Mouse (Mus musculus) heart, embryonic 14.5 days (tissue): ENCODE measurements around the gene Klhdc7a. TPM values are rescaled to one million over a fixed set of nuclear protein-coding genes. Genes with fewer than 3 reads are reported as not detected.
A peak's percentile ranks its signal among the peaks of the same experiment; 100 is the strongest.

ENCODE experiments used
- ATAC-seq: fragments of 200-750 bp; cut with Nextera tagmentation; 2 replicates; pipeline ENCODE4 v1.8.0; 2017; ENCODE audit warnings: low read depth, moderate TSS enrichment; ENCODE audit not compliant: insufficient number of reproducible peaks, insufficient read depth, low FRiP score
- H3K27ac ChIP-seq, 2 experiments: fragments of 200-500 bp in 1 of 2; fragments of 300-500 bp in 1 of 2; sonication (generic) in 1 of 2; replicated peaks in 1 of 2; 2 replicates each; pipeline ENCODE4 v1.5.1; 2012 to 2014; ENCODE audit warnings: low read depth in 2 of 2, low read length in 2 of 2, control low read depth in 1 of 2, mild to moderate bottlenecking in 1 of 2, mixed read lengths in 1 of 2; ENCODE audit not compliant: control insufficient read depth in 1 of 2, insufficient read depth in 1 of 2
- H3K27me3 ChIP-seq: fragments of 300-500 bp; sonication (generic); 2 replicates; pipeline ENCODE4 v1.6.1; 2014; ENCODE audit warnings: mild to moderate bottlenecking, low read length, control low read depth; ENCODE audit not compliant: control insufficient read depth, insufficient read depth
- H3K36me3 ChIP-seq: fragments of 300-500 bp; sonication (generic); 2 replicates; pipeline ENCODE4 v1.6.1; 2014; ENCODE audit warnings: mild to moderate bottlenecking, control low read depth, low read length, mixed read lengths; ENCODE audit not compliant: control insufficient read depth, insufficient read depth
- H3K4me1 ChIP-seq, 2 experiments: fragments of 200-500 bp in 1 of 2; fragments of 300-500 bp in 1 of 2; sonication (generic) in 1 of 2; 2 replicates each; pipeline ENCODE4 v1.6.1; 2012 to 2014; ENCODE audit warnings: low read length in 2 of 2, control low read depth in 1 of 2, mixed read lengths in 1 of 2; ENCODE audit not compliant: control insufficient read depth in 2 of 2, insufficient read depth in 2 of 2
- H3K4me2 ChIP-seq: fragments of 300-500 bp; sonication (generic); 2 replicates; pipeline ENCODE4 v1.6.1; 2014; ENCODE audit warnings: mild to moderate bottlenecking, low read length
- H3K4me3 ChIP-seq, 2 experiments: fragments of 200-500 bp in 1 of 2; fragments of 300-500 bp in 1 of 2; sonication (generic) in 1 of 2; 2 replicates each; pipeline ENCODE4 v1.5.1; 2012 to 2014; ENCODE audit warnings: low read length in 2 of 2, mild to moderate bottlenecking in 2 of 2, control low read depth in 1 of 2, low read depth in 1 of 2, moderate library complexity in 1 of 2; ENCODE audit not compliant: control insufficient read depth in 1 of 2, insufficient read depth in 1 of 2
- H3K9ac ChIP-seq: fragments of 300-500 bp; sonication (generic); 2 replicates; pipeline ENCODE4 v1.6.1; 2014; ENCODE audit warnings: mild to moderate bottlenecking, low read length
- H3K9me3 ChIP-seq: fragments of 300-500 bp; sonication (generic); 2 replicates; pipeline ENCODE4 v1.6.1; 2016; ENCODE audit warnings: low read length, control low read depth; ENCODE audit not compliant: control insufficient read depth
- WGBS: fragments of 180-500 bp; shearing (Covaris S2); extraction: QIAGEN DNeasy Blood & Tissue Kit; methylation state at CpG from one replicate; pipeline ENCODE4 v1.1.7; 2014; 5-methylcytosine and 5-hydroxymethylcytosine counted together
- microRNA counts: library from miRNA; unstranded; fragments of <30 nt; microRNA quantifications from one replicate; lab custom pipeline; 2016
- microRNA-seq: library from miRNA; unstranded; fragments of <30 nt; microRNA quantifications from one replicate; pipeline ENCODE4, GENCODE M21; 2016
- polyA plus RNA-seq: library from polyadenylated mRNA; unstranded; fragments of >200 nt; fragmentation: Nextera tagmentation; extraction: Ambion mirVana; gene quantifications from 2 replicates; pipeline ENCODE4 v1.2.1, GENCODE M21; 2014

Gene Klhdc7a
- polyA plus RNA-seq, 1 experiment from 2014 or later: not detected

DNA sequence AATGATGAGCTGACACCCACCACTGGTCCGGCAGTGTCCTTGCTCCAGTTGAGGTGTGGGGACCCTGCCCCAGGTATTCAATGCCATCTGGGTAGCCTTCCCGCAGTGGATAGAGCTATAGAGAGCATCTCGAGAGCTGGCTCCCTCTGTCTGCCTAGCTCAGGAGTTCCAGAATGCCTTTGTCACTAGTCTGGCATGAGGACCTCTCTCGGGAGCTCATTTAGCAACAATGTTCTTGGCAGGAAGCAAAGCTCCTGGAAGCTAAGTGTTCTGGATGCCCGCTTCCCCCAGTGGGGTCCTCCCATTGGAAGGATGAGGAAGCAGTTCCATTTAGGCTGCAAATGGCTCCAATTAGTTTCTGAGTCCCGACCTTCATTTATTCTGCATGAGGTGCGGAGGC lies 51.1 kb downstream of the Klhdc7a start:
- Histone ChIP-seq H3K4me3 (no peak overlapping the region), H3K27me3 (no peaks in the 10 kb centered on the region)
- WGBS: 63% methylated on average over 7 of the region's 7 CpGs

More for the DNA sequence above, 51.1 kb downstream of the Klhdc7a start:
- Histone ChIP-seq H3K4me2 (no peak overlapping the region), H3K9me3 (no peaks in the 10 kb centered on the region), H3K27ac (no peak overlapping the region), H3K4me1 (no peaks in the 10 kb centered on the region), H3K9ac (no peak overlapping the region), H3K36me3 (no peaks in the 10 kb centered on the region)
- ATAC-seq: no peak

MicroRNAs encoded within 50 kb of the gene (microRNA counts, 519-probe panel; counts per million panel counts)
- microRNA mmu-miR-2139 (lab: Ali Mortazavi, UCI): 322 counts per million, percentile 70 among the panel's probes with 10 or more counts

Small RNA genes within 50 kb of the gene (microRNA-seq; reads per million reads assigned to microRNA genes)
- gene Mir2139: not detected

Other genes with a start within 250 kb of the Klhdc7a start
- not detected in 2 replicates for gene Pax7, start 134.5 kb downstream of the Klhdc7a start, polyA plus RNA-seq